Mouse (Mus musculus): ENCODE measurements around the gene Olfr1316. TPM values are rescaled to one million over a fixed set of nuclear protein-coding genes. Genes with fewer than 3 reads are reported as not detected.

Gene Olfr1316
- total RNA-seq (2014; rRNA removed), result not detected in 2 replicates
- polyA plus RNA-seq (2012; rRNA removed), result not detected in 2 replicates

GRCm38 (mm10) chr2:112134877-112135276, at the start of gene Olfr1316:
TSS of gene Olfr1316 (minus strand) at chr2:112134977.
- WGBS, result 84% methylated on average over 2 of the region's 2 CpGs
- Histone ChIP-seq H3K4me1 (ENCODE audit: control insufficient read depth, insufficient read depth, low read length) (no peaks in the 10 kb centered on the region), H3K36me3 (ENCODE audit: control insufficient read depth, insufficient read depth, low read length) (no peaks in the 10 kb centered on the region), H3K79me2 (ENCODE audit: control insufficient read depth, insufficient read depth, low read length) (no peaks in the 10 kb centered on the region), H3K4me3 (ENCODE audit: insufficient read depth, low read depth, low read length) (no peak within 1 kb of the TSS), H3K9ac (ENCODE audit: low read depth, low read length) (no peak within 1 kb of the TSS), H3K27ac (replicated peaks; ENCODE audit: insufficient read depth, low read depth, low read length) (no peak within 1 kb of the TSS), H3K27me3 (ENCODE audit: control insufficient read depth, insufficient read depth, low read length) (no peaks in the 10 kb centered on the region)
- TF ChIP-seq POLR2A (IDR thresholded peaks at IDR 0.05; ENCODE audit: extremely low read depth, insufficient read depth, low read length), result no peak
- TF ChIP-seq CTCF (IDR thresholded peaks at IDR 0.05; ENCODE audit: low read depth, low read length), result no peak
- no peak for DNase-seq (ENCODE audit: extremely low read depth, low read depth, low spot score)

- DNase-seq (ENCODE audit: extremely low read depth, low read depth, low spot score), result no peak
- Histone ChIP-seq H3K4me3 (ENCODE audit: insufficient read depth, low read depth, low read length) (no peak within 1 kb of the TSS), H3K9ac (ENCODE audit: low read depth, low read length) (no peak within 1 kb of the TSS), H3K4me1 (ENCODE audit: control insufficient read depth, insufficient read depth, low read length) (no peaks in the 10 kb centered on the region), H3K27me3 (ENCODE audit: control insufficient read depth, insufficient read depth, low read length) (no peaks in the 10 kb centered on the region), H3K36me3 (ENCODE audit: control insufficient read depth, insufficient read depth, low read length) (no peaks in the 10 kb centered on the region), H3K79me2 (ENCODE audit: control insufficient read depth, insufficient read depth, low read length) (no peaks in the 10 kb centered on the region), H3K27ac (replicated peaks; ENCODE audit: insufficient read depth, low read depth, low read length) (no peak within 1 kb of the TSS)
- TF ChIP-seq POLR2A (IDR thresholded peaks at IDR 0.05; ENCODE audit: extremely low read depth, insufficient read depth, low read length) (no peak), CTCF (IDR thresholded peaks at IDR 0.05; ENCODE audit: low read depth, low read length) (no peak)
Measured at GRCm38 (mm10) chr2:112153898-112154297, 19.1 kb upstream of the Olfr1316 start, which contains the start of gene Olfr1318. TSS of gene Olfr1318 (plus strand) at chr2:112154198.

- H3K36me3 ChIP-seq (ENCODE audit: control insufficient read depth, insufficient read depth, low read length), result no peaks in the 10 kb centered on the region
- H3K4me3 ChIP-seq (ENCODE audit: insufficient read depth, low read depth, low read length), result no peak within 1 kb of the TSS
- no peaks in the 10 kb centered on the region for H3K4me1 ChIP-seq (ENCODE audit: control insufficient read depth, insufficient read depth, low read length)
- 69% methylated on average over 2 of the region's 2 CpGs for WGBS
- TF ChIP-seq CTCF (IDR thresholded peaks at IDR 0.05; ENCODE audit: low read depth, low read length), result no peak
- no peak for TF ChIP-seq POLR2A (IDR thresholded peaks at IDR 0.05; ENCODE audit: extremely low read depth, insufficient read depth, low read length)
- no peaks in the 10 kb centered on the region for H3K79me2 ChIP-seq (ENCODE audit: control insufficient read depth, insufficient read depth, low read length)
- DNase-seq (ENCODE audit: extremely low read depth, low read depth, low spot score), result no peak
- H3K9ac ChIP-seq (ENCODE audit: low read depth, low read length), result no peak within 1 kb of the TSS
- H3K27ac ChIP-seq (replicated peaks; ENCODE audit: insufficient read depth, low read depth, low read length), result no peak within 1 kb of the TSS
- no peaks in the 10 kb centered on the region for H3K27me3 ChIP-seq (ENCODE audit: control insufficient read depth, insufficient read depth, low read length)
Measured at GRCm38 (mm10) chr2:112140029-112140428, 5.3 kb upstream of the Olfr1316 start, which contains the start of gene Olfr1317. TSS of gene Olfr1317 (plus strand) at chr2:112140329.

- Histone ChIP-seq H3K4me3 (ENCODE audit: insufficient read depth, low read depth, low read length) (no peak within 1 kb of the TSS), H3K9ac (ENCODE audit: low read depth, low read length) (no peak within 1 kb of the TSS), H3K27ac (replicated peaks; ENCODE audit: insufficient read depth, low read depth, low read length) (no peak within 1 kb of the TSS), H3K79me2 (ENCODE audit: control insufficient read depth, insufficient read depth, low read length) (no peaks in the 10 kb centered on the region), H3K27me3 (ENCODE audit: control insufficient read depth, insufficient read depth, low read length) (no peaks in the 10 kb centered on the region), H3K36me3 (ENCODE audit: control insufficient read depth, insufficient read depth, low read length) (no peaks in the 10 kb centered on the region), H3K4me1 (ENCODE audit: control insufficient read depth, insufficient read depth, low read length) (no peaks in the 10 kb centered on the region)
- no peak for DNase-seq (ENCODE audit: extremely low read depth, low read depth, low spot score)
- WGBS, result 58% methylated on average over 1 of the region's 1 CpGs
- no peak for TF ChIP-seq CTCF (IDR thresholded peaks at IDR 0.05; ENCODE audit: low read depth, low read length)
- TF ChIP-seq POLR2A (IDR thresholded peaks at IDR 0.05; ENCODE audit: extremely low read depth, insufficient read depth, low read length), result no peak
Measured at GRCm38 (mm10) chr2:112115340-112115739, 19.4 kb downstream of the Olfr1316 start, which contains the start of gene Olfr1315-ps1. TSS of gene Olfr1315-ps1 (minus strand) at chr2:112115440.

GRCm38 (mm10) chr2:112096681-112097080, 38.1 kb downstream of the Olfr1316 start, which contains the start of gene Olfr1314:
TSS of gene Olfr1314 (minus strand) at chr2:112096781.
- no peak within 1 kb of the TSS for H3K27ac ChIP-seq (replicated peaks; ENCODE audit: insufficient read depth, low read depth, low read length)
- H3K4me3 ChIP-seq (ENCODE audit: insufficient read depth, low read depth, low read length), result no peak within 1 kb of the TSS
- H3K9ac ChIP-seq (ENCODE audit: low read depth, low read length), result no peak within 1 kb of the TSS
- H3K36me3 ChIP-seq (ENCODE audit: control insufficient read depth, insufficient read depth, low read length), result no peaks in the 10 kb centered on the region
- no peaks in the 10 kb centered on the region for H3K79me2 ChIP-seq (ENCODE audit: control insufficient read depth, insufficient read depth, low read length)
- DNase-seq (ENCODE audit: extremely low read depth, low read depth, low spot score), result no peak
- no peaks in the 10 kb centered on the region for H3K4me1 ChIP-seq (ENCODE audit: control insufficient read depth, insufficient read depth, low read length)
- H3K27me3 ChIP-seq (ENCODE audit: control insufficient read depth, insufficient read depth, low read length), result no peaks in the 10 kb centered on the region
- no peak for TF ChIP-seq POLR2A (IDR thresholded peaks at IDR 0.05; ENCODE audit: extremely low read depth, insufficient read depth, low read length)
- TF ChIP-seq CTCF (IDR thresholded peaks at IDR 0.05; ENCODE audit: low read depth, low read length), result no peak

GRCm38 (mm10) chr2:112077743-112078142, 57.0 kb downstream of the Olfr1316 start, which contains the start of gene Olfr1313:
TSS of gene Olfr1313 (minus strand) at chr2:112077843.
- Histone ChIP-seq H3K4me3 (ENCODE audit: insufficient read depth, low read depth, low read length) (no peak within 1 kb of the TSS), H3K4me1 (ENCODE audit: control insufficient read depth, insufficient read depth, low read length) (no peaks in the 10 kb centered on the region), H3K36me3 (ENCODE audit: control insufficient read depth, insufficient read depth, low read length) (no peaks in the 10 kb centered on the region), H3K27me3 (ENCODE audit: control insufficient read depth, insufficient read depth, low read length) (no peaks in the 10 kb centered on the region), H3K9ac (ENCODE audit: low read depth, low read length) (no peak within 1 kb of the TSS), H3K27ac (replicated peaks; ENCODE audit: insufficient read depth, low read depth, low read length) (no peak within 1 kb of the TSS), H3K79me2 (ENCODE audit: control insufficient read depth, insufficient read depth, low read length) (no peaks in the 10 kb centered on the region)
- TF ChIP-seq POLR2A (IDR thresholded peaks at IDR 0.05; ENCODE audit: extremely low read depth, insufficient read depth, low read length) (no peak), CTCF (IDR thresholded peaks at IDR 0.05; ENCODE audit: low read depth, low read length) (no peak)
- no peak for DNase-seq (ENCODE audit: extremely low read depth, low read depth, low spot score)

Other genes starting within 250 kb of the Olfr1316 start
- gene Olfr1306, start 218.7 kb downstream of the Olfr1316 start, total RNA-seq (2014; rRNA removed), result not detected in 2 replicates
- gene Olfr1306, start 218.7 kb downstream of the Olfr1316 start, polyA plus RNA-seq (2012; rRNA removed), result not detected in 2 replicates
- gene Olfr1307, start 185.5 kb downstream of the Olfr1316 start, total RNA-seq (2014; rRNA removed), result not detected in 2 replicates
- gene Olfr1307, start 185.5 kb downstream of the Olfr1316 start, polyA plus RNA-seq (2012; rRNA removed), result not detected in 2 replicates
- gene Olfr1308, start 170.0 kb downstream of the Olfr1316 start, total RNA-seq (2014; rRNA removed), result not detected in 2 replicates
- not detected in 2 replicates for gene Olfr1308, start 170.0 kb downstream of the Olfr1316 start, polyA plus RNA-seq (2012; rRNA removed)
- not detected in 2 replicates for gene Olfr1309, start 144.7 kb downstream of the Olfr1316 start, total RNA-seq (2014; rRNA removed)
- gene Olfr1309, start 144.7 kb downstream of the Olfr1316 start, polyA plus RNA-seq (2012; rRNA removed), result not detected in 2 replicates
- not detected in 2 replicates for gene Olfr1310, start 122.3 kb downstream of the Olfr1316 start, total RNA-seq (2014; rRNA removed)
- not detected in 2 replicates for gene Olfr1310, start 122.3 kb downstream of the Olfr1316 start, polyA plus RNA-seq (2012; rRNA removed)
- gene Olfr1311, start 110.6 kb downstream of the Olfr1316 start, total RNA-seq (2014; rRNA removed), result not detected in 2 replicates
- not detected in 2 replicates for gene Olfr1311, start 110.6 kb downstream of the Olfr1316 start, polyA plus RNA-seq (2012; rRNA removed)
- not detected in 2 replicates for gene Olfr1312, start 84.7 kb downstream of the Olfr1316 start, total RNA-seq (2014; rRNA removed)
- not detected in 2 replicates for gene Olfr1312, start 84.7 kb downstream of the Olfr1316 start, polyA plus RNA-seq (2012; rRNA removed)
- not detected in 2 replicates for gene Olfr1313, start 57.1 kb downstream of the Olfr1316 start, total RNA-seq (2014; rRNA removed)
- gene Olfr1313, start 57.1 kb downstream of the Olfr1316 start, polyA plus RNA-seq (2012; rRNA removed), result not detected in 2 replicates
- not detected in 2 replicates for gene Olfr1314, start 38.2 kb downstream of the Olfr1316 start, total RNA-seq (2014; rRNA removed)
- not detected in 2 replicates for gene Olfr1314, start 38.2 kb downstream of the Olfr1316 start, polyA plus RNA-seq (2012; rRNA removed)
- not detected in 2 replicates for gene Olfr1315-ps1, start 19.5 kb downstream of the Olfr1316 start, total RNA-seq (2014; rRNA removed)
- not detected in 2 replicates for gene Olfr1315-ps1, start 19.5 kb downstream of the Olfr1316 start, polyA plus RNA-seq (2012; rRNA removed)
- not detected in 2 replicates for gene Olfr1317, start 5.4 kb upstream of the Olfr1316 start, total RNA-seq (2014; rRNA removed)
- not detected in 2 replicates for gene Olfr1317, start 5.4 kb upstream of the Olfr1316 start, polyA plus RNA-seq (2012; rRNA removed)
- not detected in 2 replicates for gene Olfr1318, start 19.2 kb upstream of the Olfr1316 start, total RNA-seq (2014; rRNA removed)
- not detected in 2 replicates for gene Olfr1318, start 19.2 kb upstream of the Olfr1316 start, polyA plus RNA-seq (2012; rRNA removed)
- gene Lpcat4, start 104.5 kb upstream of the Olfr1316 start, total RNA-seq (2014; rRNA removed), result 0.09 and 0.67 TPM in 2 replicates
- gene Lpcat4, start 104.5 kb upstream of the Olfr1316 start, polyA plus RNA-seq (2012; rRNA removed), result 2.2 and 2.4 TPM in 2 replicates
- gene Nutm1, start 124.3 kb upstream of the Olfr1316 start, total RNA-seq (2014; rRNA removed), result not detected in 2 replicates
- gene Nutm1, start 124.3 kb upstream of the Olfr1316 start, polyA plus RNA-seq (2012; rRNA removed), result not detected in 2 replicates
- gene Nop10, start 126.9 kb upstream of the Olfr1316 start, total RNA-seq (2014; rRNA removed), result 71.2 and 82.6 TPM in 2 replicates
- 61.7 and 67.8 TPM in 2 replicates for gene Nop10, start 126.9 kb upstream of the Olfr1316 start, polyA plus RNA-seq (2012; rRNA removed)
- 12.9 and 14.8 TPM in 2 replicates for gene Slc12a6, start 130.8 kb upstream of the Olfr1316 start, total RNA-seq (2014; rRNA removed)
- 4.0 and 5.2 TPM in 2 replicates for gene Slc12a6, start 130.8 kb upstream of the Olfr1316 start, polyA plus RNA-seq (2012; rRNA removed)
- not detected in 2 replicates for gene Gm21985, start 131.3 kb upstream of the Olfr1316 start, total RNA-seq (2014; rRNA removed)
- gene Gm21985, start 131.3 kb upstream of the Olfr1316 start, polyA plus RNA-seq (2012; rRNA removed), result not detected in 2 replicates
- gene Emc4, start 233.1 kb upstream of the Olfr1316 start, total RNA-seq (2014; rRNA removed), result 60.2 and 65.5 TPM in 2 replicates
- 78.6 and 88.5 TPM in 2 replicates for gene Emc4, start 233.1 kb upstream of the Olfr1316 start, polyA plus RNA-seq (2012; rRNA removed)
- gene Katnbl1, start 244.2 kb upstream of the Olfr1316 start, total RNA-seq (2014; rRNA removed), result 3.6 and 4.2 TPM in 2 replicates
- 0.60 and 0.93 TPM in 2 replicates for gene Katnbl1, start 244.2 kb upstream of the Olfr1316 start, polyA plus RNA-seq (2012; rRNA removed)

Data from liver, adult 2 months (tissue).